ENCODE assay signal across 7 mouse cellular contexts in the genomic region with DNA sequence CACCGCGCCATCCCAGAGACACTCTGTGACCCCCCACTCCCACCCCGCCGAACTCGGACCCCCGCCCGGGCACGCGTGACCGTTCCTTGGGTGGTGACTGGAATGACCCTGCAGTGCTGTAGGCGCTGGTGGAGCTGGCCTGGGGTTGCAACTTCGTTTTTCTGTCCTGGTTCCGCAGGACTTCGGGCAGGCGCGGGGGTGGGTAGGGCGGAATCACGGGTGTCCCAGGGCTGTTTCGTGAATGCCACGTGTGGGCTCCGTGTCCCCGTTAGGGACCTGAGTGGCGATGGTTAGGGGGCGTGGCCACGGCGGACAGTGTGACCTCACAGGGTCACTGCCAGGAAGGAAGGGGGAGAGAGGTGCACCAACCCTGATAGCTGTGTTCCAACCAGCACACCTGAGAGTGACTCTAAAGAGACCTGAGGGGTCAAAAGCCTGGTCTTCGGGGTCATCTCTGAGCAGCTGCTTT. TPM values are rescaled to one million over a fixed set of nuclear protein-coding genes. Genes with fewer than 3 reads are reported as not detected.
DNase-seq lines count a peak whose midpoint lies in the region; ATAC-seq and TF ChIP-seq lines count a peak whose summit lies in the region.

No protein-coding gene starts in this region.

- TF ChIP-seq CTCF in cortical plate, adult 2 months (IDR thresholded peaks at IDR 0.05; ENCODE audit: extremely low read depth, insufficient read depth, low read length), result no peak

- H3K9me3 ChIP-seq in hindbrain, embryonic 11.5 days (ENCODE audit: control insufficient read depth, low read length), result peaks cover 7% of the 10 kb centered on the region; the same call in 1 of the 2 replicates
- peaks cover 26% of the 10 kb centered on the region for H3K9me3 ChIP-seq in midbrain, embryonic 11.5 days (ENCODE audit: control insufficient read depth, low read length)

- H3K36me3 ChIP-seq in hindbrain, embryonic 11.5 days (ENCODE audit: control insufficient read depth, insufficient read depth, low read length), result peaks cover 2% of the 10 kb centered on the region; the same call in 1 of the 2 replicates
- no peaks in the 10 kb centered on the region for H3K36me3 ChIP-seq in midbrain, embryonic 11.5 days (ENCODE audit: control insufficient read depth, insufficient read depth, low read length)

- peak overlapping the region; percentile 92 for H3K4me2 ChIP-seq in hindbrain, embryonic 11.5 days (replicated peaks; ENCODE audit: low read depth, low read length)
- H3K4me2 ChIP-seq in midbrain, embryonic 11.5 days, result peak overlapping the region; percentile 81

- peak overlapping the region; percentile 51 for H3K4me3 ChIP-seq in cortical plate, adult 2 months (ENCODE audit: insufficient read depth, low read length)
- H3K4me3 ChIP-seq in hindbrain, embryonic 11.5 days (ENCODE audit: low read depth, low read length), result peak overlapping the region; percentile 74
- H3K4me3 ChIP-seq in midbrain, embryonic 11.5 days (ENCODE audit: low read depth, low read length), result peak overlapping the region; percentile 72

- H3K27ac ChIP-seq in cortical plate, adult 2 months (ENCODE audit: insufficient read depth, low read length), result no peak overlapping the region
- no peak overlapping the region for H3K27ac ChIP-seq in hindbrain, embryonic 11.5 days (ENCODE audit: low read depth, low read length)
- H3K27ac ChIP-seq in midbrain, embryonic 11.5 days (ENCODE audit: low read depth, low read length), result no peak overlapping the region

- TF ChIP-seq POLR2A in cortical plate, adult 2 months (IDR thresholded peaks at IDR 0.05; ENCODE audit: extremely low read depth, insufficient read depth, low read length), result no peak

- H3K9ac ChIP-seq in hindbrain, embryonic 11.5 days (ENCODE audit: low read depth, low read length), result no peak overlapping the region
- no peak overlapping the region for H3K9ac ChIP-seq in midbrain, embryonic 11.5 days (ENCODE audit: low read length)

- peak; percentile 19 for DNase-seq in kidney, postnatal 10 days
- DNase-seq in kidney, adult 8-10 months, result no peak
- no peak for DNase-seq in hindbrain, embryonic 11.5 days (ENCODE audit: low spot score)
- no peak for DNase-seq in midbrain, embryonic 11.5 days (ENCODE audit: low spot score, missing footprints)
- no peak for DNase-seq in embryo, embryonic 10.5 days (ENCODE audit: low spot score)
- no peak for DNase-seq in gastrocnemius, adult 18-20 months (ENCODE audit: low spot score)

- no peak for ATAC-seq in hindbrain, embryonic 11.5 days (ENCODE audit: low FRiP score)
- no peak for ATAC-seq in midbrain, embryonic 11.5 days (ENCODE audit: low FRiP score)

- no peaks in the 10 kb centered on the region for H3K4me1 ChIP-seq in cortical plate, adult 2 months (ENCODE audit: control insufficient read depth, insufficient read depth, low read length)
- H3K4me1 ChIP-seq in hindbrain, embryonic 11.5 days (replicated peaks; ENCODE audit: control insufficient read depth, insufficient read depth, low read length), result no peaks in the 10 kb centered on the region
- H3K4me1 ChIP-seq in midbrain, embryonic 11.5 days (ENCODE audit: control insufficient read depth, insufficient read depth, low read length), result peaks cover 6% of the 10 kb centered on the region; the same call in 1 of the 2 replicates

- WGBS in hindbrain, embryonic 11.5 days, result 38% methylated on average over 27 of the region's 27 CpGs
- 42% methylated on average over 27 of the region's 27 CpGs for WGBS in midbrain, embryonic 11.5 days

- no peaks in the 10 kb centered on the region for H3K27me3 ChIP-seq in hindbrain, embryonic 11.5 days (ENCODE audit: control insufficient read depth, insufficient read depth, low read length)
- H3K27me3 ChIP-seq in midbrain, embryonic 11.5 days (ENCODE audit: control insufficient read depth, insufficient read depth, low read length), result no peaks in the 10 kb centered on the region

RNA-seq across cellular contexts. Expression of a gene that starts 17.0 kb away (rescaled TPM):
- polyA plus RNA-seq in cortical plate, adult 2 months (2012; rRNA removed), result 0.73 and 0.87 TPM in 2 replicates
- not detected in 2 replicates for polyA plus RNA-seq in hindbrain, embryonic 11.5 days (2014; fragmentation: Nextera tagmentation; extraction: Ambion mirVana)
- polyA plus RNA-seq in midbrain, embryonic 11.5 days (2014; fragmentation: Nextera tagmentation; extraction: Ambion mirVana), result not detected in 2 replicates
- total RNA-seq in gastrocnemius, adult 18-20 months (2021), result not detected

RNA-seq across cellular contexts. Expression of a gene that starts 36.3 kb away (rescaled TPM):
- polyA plus RNA-seq in cortical plate, adult 2 months (2012; rRNA removed), result 46.7 and 48.0 TPM in 2 replicates
- polyA plus RNA-seq in hindbrain, embryonic 11.5 days (2014; fragmentation: Nextera tagmentation; extraction: Ambion mirVana), result 20.9 and 25.3 TPM in 2 replicates
- polyA plus RNA-seq in midbrain, embryonic 11.5 days (2014; fragmentation: Nextera tagmentation; extraction: Ambion mirVana), result 19.7 and 20.7 TPM in 2 replicates
- 1 to 10 TPM; 8.0 to 9.0 TPM for total RNA-seq in gastrocnemius, adult 18-20 months (2021)

RNA-seq across cellular contexts. Expression of a gene that starts 36.6 kb away (rescaled TPM):
- 0.23 TPM in 2 replicates for polyA plus RNA-seq in cortical plate, adult 2 months (2012; rRNA removed)
- polyA plus RNA-seq in hindbrain, embryonic 11.5 days (2014; fragmentation: Nextera tagmentation; extraction: Ambion mirVana), result 0.45 TPM in 1 of 2 replicates, not detected in the other
- polyA plus RNA-seq in midbrain, embryonic 11.5 days (2014; fragmentation: Nextera tagmentation; extraction: Ambion mirVana), result not detected in 2 replicates
- under 1 TPM in 1 of 2 experiments, not detected in 1; 0.16 TPM for total RNA-seq in gastrocnemius, adult 18-20 months (2021)
